15 mouse cellular contexts compared by ENCODE assay signal in the genomic region with DNA sequence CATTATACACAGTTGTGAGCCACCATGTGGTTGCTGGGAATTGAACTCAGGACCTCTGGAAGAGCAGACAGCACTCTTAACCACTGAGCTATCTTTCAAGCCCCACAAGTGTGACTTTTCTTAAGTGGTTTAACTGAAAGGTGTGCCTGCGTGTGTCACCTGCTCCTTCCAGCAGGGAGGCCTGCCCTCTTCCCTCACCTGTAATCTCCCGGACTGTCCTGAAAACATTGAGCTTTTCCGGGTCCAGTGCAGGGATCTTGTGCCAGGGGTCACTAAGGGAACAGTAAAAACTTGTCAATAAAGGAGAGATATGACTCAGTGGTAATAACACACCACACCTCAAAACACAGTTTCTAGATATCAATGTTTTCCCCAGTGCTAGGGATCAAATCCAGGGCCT.
"Had no signal": no experiment of that assay in that cellular context is flagged by ENCODE, and none has a peak within 500 bp of the region (broad histone marks: within the 10 kb centered on the region; RNA-seq: fewer than 3 reads in every experiment).

No protein-coding gene starts in this region.

- H3K4me1 ChIP-seq: midbrain, embryonic 12.5 days; neural tube, embryonic 13.5 days; neural tube, embryonic 15.5 days had no signal

- H3K9ac ChIP-seq: lung, embryonic 14.5 days; midbrain, embryonic 12.5 days; neural tube, embryonic 13.5 days; neural tube, embryonic 15.5 days had no signal

- H3K36me3 ChIP-seq: midbrain, embryonic 10.5 days; midbrain, embryonic 12.5 days; neural tube, embryonic 13.5 days; neural tube, embryonic 15.5 days had no signal

- H3K27ac ChIP-seq: midbrain, embryonic 10.5 days; midbrain, embryonic 12.5 days; neural tube, embryonic 13.5 days; neural tube, embryonic 15.5 days had no signal

- H3K9me3 ChIP-seq: midbrain, embryonic 10.5 days; midbrain, embryonic 12.5 days; neural tube, embryonic 13.5 days; neural tube, embryonic 15.5 days had no signal

- DNase-seq: lung, adult 18-20 months; lung, embryonic 14.5 days; lung, postnatal 10 days; lung, postnatal 4 days; midbrain, embryonic 14.5 days; right cerebral cortex, postnatal 14 days; spleen, adult 18-20 months; thymus, adult 18-20 months; thymus, postnatal 36 days had no signal

- ATAC-seq: midbrain, embryonic 16.5 days had no signal

- H3K4me3 ChIP-seq: midbrain, embryonic 10.5 days; midbrain, embryonic 12.5 days; myocyte; neural tube, embryonic 13.5 days; neural tube, embryonic 15.5 days had no signal

- H3K4me2 ChIP-seq: lung, embryonic 14.5 days; midbrain, embryonic 12.5 days; neural tube, embryonic 13.5 days; neural tube, embryonic 15.5 days had no signal
